Mouse (Mus musculus): ENCODE data around the gene Trim24. TPM values are rescaled to one million over a fixed set of nuclear protein-coding genes. Genes with fewer than 3 reads are reported as not detected.

The Trim24 gene
- total RNA-seq, 2 experiments from 2014 or later, result 42.0 to 44.8 TPM

Other genes starting within 250 kb of the Trim24 start
- gene Svopl, start 176.2 kb downstream of the Trim24 start, total RNA-seq (2021), result under 1 TPM; 0.53 to 0.90 TPM
- gene Tmem213, start 238.4 kb downstream of the Trim24 start, total RNA-seq (2021), result not detected